In genomic region chr16:20653315-20653714, GRCm38 (mm10) we compare ENCODE assay signal across 15 mouse cellular contexts. TPM values are rescaled to one million over a fixed set of nuclear protein-coding genes. Genes with fewer than 3 reads are reported as not detected.
DNase-seq lines count a peak whose midpoint lies in the region; ATAC-seq lines count a peak whose summit lies in the region.
"Had no signal": no experiment of that assay in that cellular context is flagged by ENCODE, and none has a peak within 500 bp of the region (broad histone marks: within the 10 kb centered on the region; RNA-seq: fewer than 3 reads in every experiment).

No protein-coding gene starts in this region.

- no peak overlapping the region for H3K4me3 ChIP-seq in forebrain, embryonic 14.5 days (ENCODE audit: low read depth, low read length)
- no peak overlapping the region for H3K4me3 ChIP-seq in forebrain, embryonic 16.5 days (replicated peaks; ENCODE audit: low read length)
- H3K4me3 ChIP-seq in lung, embryonic 15.5 days, result 0 out of 2 replicates have a peak overlapping the region, but pooled peaks have one; percentile 87
- H3K4me3 ChIP-seq in limb, embryonic 13.5 days, result no peak overlapping the region
- 0 out of 2 replicates have a peak overlapping the region, but pooled peaks have one; percentile 86 for H3K4me3 ChIP-seq in neural tube, embryonic 13.5 days

- 45% methylated on average over 2 of the region's 2 CpGs for WGBS in forebrain, embryonic 14.5 days
- 32% methylated on average over 2 of the region's 2 CpGs for WGBS in forebrain, embryonic 16.5 days
- WGBS in lung, embryonic 15.5 days, result 40% methylated on average over 2 of the region's 2 CpGs
- 53% methylated on average over 2 of the region's 2 CpGs for WGBS in limb, embryonic 13.5 days
- 62% methylated on average over 2 of the region's 2 CpGs for WGBS in neural tube, embryonic 13.5 days

- H3K4me1 ChIP-seq in forebrain, embryonic 14.5 days (ENCODE audit: control insufficient read depth, insufficient read depth, low read length), result peaks cover 13% of the 10 kb centered on the region; the same call in 1 of the 2 replicates
- peaks cover 18% of the 10 kb centered on the region for H3K4me1 ChIP-seq in forebrain, embryonic 16.5 days (replicated peaks; ENCODE audit: control insufficient read depth, insufficient read depth, low read length)
- H3K4me1 ChIP-seq in lung, embryonic 15.5 days, result peaks cover 15% of the 10 kb centered on the region; the same call in 1 of the 2 replicates
- peaks cover 16% of the 10 kb centered on the region for H3K4me1 ChIP-seq in limb, embryonic 13.5 days
- H3K4me1 ChIP-seq in neural tube, embryonic 13.5 days (replicated peaks), result peaks cover 19% of the 10 kb centered on the region

- no peak for ATAC-seq in forebrain, embryonic 14.5 days
- no peak for ATAC-seq in forebrain, embryonic 16.5 days
- ATAC-seq in lung, embryonic 15.5 days (ENCODE audit: borderline replicate concordance, extremely low read depth, low FRiP score, low TSS enrichment), result no peak
- ATAC-seq in limb, embryonic 13.5 days (ENCODE audit: low FRiP score, low read depth), result no peak
- ATAC-seq in neural tube, embryonic 13.5 days (ENCODE audit: low read depth), result no peak

- DNase-seq in forebrain, embryonic 14.5 days (ENCODE audit: low spot score), result no peak
- no peak for DNase-seq in lung, postnatal 10 days
- DNase-seq in adrenal gland, postnatal 14 days, result no peak
- no peak for DNase-seq in right cerebral cortex, postnatal 14 days
- DNase-seq: cerebellum, adult 18-20 months; gastrocnemius, postnatal 25 days; heart, postnatal 14 days; kidney, adult 2 months had no signal

- H3K9me3 ChIP-seq in forebrain, embryonic 14.5 days (replicated peaks; ENCODE audit: control insufficient read depth, low read length), result no peaks in the 10 kb centered on the region
- no peaks in the 10 kb centered on the region for H3K9me3 ChIP-seq in forebrain, embryonic 16.5 days (ENCODE audit: control insufficient read depth, low read length)
- H3K9me3 ChIP-seq in lung, embryonic 15.5 days, result no peaks in the 10 kb centered on the region
- no peaks in the 10 kb centered on the region for H3K9me3 ChIP-seq in limb, embryonic 13.5 days
- no peaks in the 10 kb centered on the region for H3K9me3 ChIP-seq in neural tube, embryonic 13.5 days

- H3K27ac ChIP-seq in forebrain, embryonic 14.5 days (ENCODE audit: low read depth, low read length), result no peak overlapping the region
- no peak overlapping the region for H3K27ac ChIP-seq in forebrain, embryonic 16.5 days (ENCODE audit: low read length)
- no peak overlapping the region for H3K27ac ChIP-seq in lung, embryonic 15.5 days
- H3K27ac ChIP-seq in limb, embryonic 13.5 days, result no peak overlapping the region
- H3K27ac ChIP-seq in neural tube, embryonic 13.5 days (replicated peaks), result no peak overlapping the region

- H3K9ac ChIP-seq in forebrain, embryonic 14.5 days (ENCODE audit: low read length), result no peak overlapping the region
- H3K9ac ChIP-seq in forebrain, embryonic 16.5 days (replicated peaks; ENCODE audit: low read depth, low read length), result no peak overlapping the region
- H3K9ac ChIP-seq in lung, embryonic 15.5 days, result no peak overlapping the region
- H3K9ac ChIP-seq in limb, embryonic 13.5 days, result no peak overlapping the region
- no peak overlapping the region for H3K9ac ChIP-seq in neural tube, embryonic 13.5 days

- H3K4me2 ChIP-seq in forebrain, embryonic 14.5 days (ENCODE audit: low read length), result peak overlapping the region; percentile 94; the same call in 1 of the 2 replicates
- H3K4me2 ChIP-seq in forebrain, embryonic 16.5 days (ENCODE audit: low read length), result no peak overlapping the region
- H3K4me2 ChIP-seq in lung, embryonic 15.5 days, result no peak overlapping the region
- H3K4me2 ChIP-seq in limb, embryonic 13.5 days (replicated peaks), result peak overlapping the region; percentile 97
- H3K4me2 ChIP-seq in neural tube, embryonic 13.5 days, result peak overlapping the region; percentile 80

- H3K36me3 ChIP-seq in forebrain, embryonic 14.5 days (ENCODE audit: control insufficient read depth, insufficient read depth, low read length), result peaks cover 43% of the 10 kb centered on the region
- peaks cover 30% of the 10 kb centered on the region for H3K36me3 ChIP-seq in forebrain, embryonic 16.5 days (ENCODE audit: control insufficient read depth, insufficient read depth)
- H3K36me3 ChIP-seq in lung, embryonic 15.5 days, result peaks cover 46% of the 10 kb centered on the region
- H3K36me3 ChIP-seq in limb, embryonic 13.5 days, result peaks cover 47% of the 10 kb centered on the region
- H3K36me3 ChIP-seq in neural tube, embryonic 13.5 days, result peaks cover 40% of the 10 kb centered on the region

- no peaks in the 10 kb centered on the region for H3K27me3 ChIP-seq in forebrain, embryonic 14.5 days (replicated peaks; ENCODE audit: control insufficient read depth, insufficient read depth, low read length)
- no peaks in the 10 kb centered on the region for H3K27me3 ChIP-seq in forebrain, embryonic 16.5 days (replicated peaks; ENCODE audit: control insufficient read depth, insufficient read depth, low read length)
- no peaks in the 10 kb centered on the region for H3K27me3 ChIP-seq in lung, embryonic 15.5 days
- no peaks in the 10 kb centered on the region for H3K27me3 ChIP-seq in limb, embryonic 13.5 days
- H3K27me3 ChIP-seq in neural tube, embryonic 13.5 days, result no peaks in the 10 kb centered on the region

RNA-seq across cellular contexts. Expression of gene Psmd2, which starts 1.9 kb away (rescaled TPM):
- 354 and 377 TPM in 2 replicates for polyA plus RNA-seq in forebrain, embryonic 14.5 days (2014; fragmentation: Nextera tagmentation; extraction: Ambion mirVana)
- 401 and 408 TPM in 2 replicates for polyA plus RNA-seq in forebrain, embryonic 16.5 days (2015; fragmentation: Nextera tagmentation; extraction: Ambion mirVana)
- 331 and 341 TPM in 2 replicates for polyA plus RNA-seq in lung, embryonic 15.5 days (2015; fragmentation: Nextera tagmentation; extraction: Ambion mirVana)
- 342 and 355 TPM in 2 replicates for polyA plus RNA-seq in limb, embryonic 13.5 days (2015; fragmentation: Nextera tagmentation; extraction: Ambion mirVana)
- polyA plus RNA-seq in neural tube, embryonic 13.5 days (2015; fragmentation: Nextera tagmentation; extraction: Ambion mirVana), result 352 and 361 TPM in 2 replicates
- 220 and 224 TPM in 2 replicates for total RNA-seq in adrenal gland, postnatal 14 days (2021)

RNA-seq across cellular contexts. Expression of gene Eif4g1, which starts 14.8 kb away (rescaled TPM):
- polyA plus RNA-seq in forebrain, embryonic 14.5 days (2014; fragmentation: Nextera tagmentation; extraction: Ambion mirVana), result 97.6 and 109 TPM in 2 replicates
- 131 and 142 TPM in 2 replicates for polyA plus RNA-seq in forebrain, embryonic 16.5 days (2015; fragmentation: Nextera tagmentation; extraction: Ambion mirVana)
- polyA plus RNA-seq in lung, embryonic 15.5 days (2015; fragmentation: Nextera tagmentation; extraction: Ambion mirVana), result 170 and 177 TPM in 2 replicates
- polyA plus RNA-seq in limb, embryonic 13.5 days (2015; fragmentation: Nextera tagmentation; extraction: Ambion mirVana), result 175 and 183 TPM in 2 replicates
- polyA plus RNA-seq in neural tube, embryonic 13.5 days (2015; fragmentation: Nextera tagmentation; extraction: Ambion mirVana), result 141 and 144 TPM in 2 replicates
- total RNA-seq in adrenal gland, postnatal 14 days (2021), result 379 and 389 TPM in 2 replicates

RNA-seq across cellular contexts. Expression of gene Ece2, which starts 23.7 kb away (rescaled TPM):
- 5.3 and 6.0 TPM in 2 replicates for polyA plus RNA-seq in forebrain, embryonic 14.5 days (2014; fragmentation: Nextera tagmentation; extraction: Ambion mirVana)
- polyA plus RNA-seq in forebrain, embryonic 16.5 days (2015; fragmentation: Nextera tagmentation; extraction: Ambion mirVana), result 12.4 and 17.0 TPM in 2 replicates
- 2.4 and 3.2 TPM in 2 replicates for polyA plus RNA-seq in lung, embryonic 15.5 days (2015; fragmentation: Nextera tagmentation; extraction: Ambion mirVana)
- polyA plus RNA-seq in limb, embryonic 13.5 days (2015; fragmentation: Nextera tagmentation; extraction: Ambion mirVana), result 6.9 and 7.5 TPM in 2 replicates
- 12.2 and 12.8 TPM in 2 replicates for polyA plus RNA-seq in neural tube, embryonic 13.5 days (2015; fragmentation: Nextera tagmentation; extraction: Ambion mirVana)
- total RNA-seq in adrenal gland, postnatal 14 days (2021), result 12.1 and 13.2 TPM in 2 replicates
- total RNA-seq: liver, adult 2 months; megakaryocyte-erythroid progenitor cell, adult 5-6 weeks had no signal
- polyA plus RNA-seq: erythroblast, embryonic 14.5 days; kidney, adult 2 months; liver, adult 2 months had no signal

RNA-seq across cellular contexts. Expression of gene Camk2n2, which starts 32.2 kb away (rescaled TPM):
- 18.6 and 18.9 TPM in 2 replicates for polyA plus RNA-seq in forebrain, embryonic 14.5 days (2014; fragmentation: Nextera tagmentation; extraction: Ambion mirVana)
- polyA plus RNA-seq in forebrain, embryonic 16.5 days (2015; fragmentation: Nextera tagmentation; extraction: Ambion mirVana), result 18.8 and 22.5 TPM in 2 replicates
- polyA plus RNA-seq in lung, embryonic 15.5 days (2015; fragmentation: Nextera tagmentation; extraction: Ambion mirVana), result 0.93 and 1.1 TPM in 2 replicates
- polyA plus RNA-seq in limb, embryonic 13.5 days (2015; fragmentation: Nextera tagmentation; extraction: Ambion mirVana), result 0.92 and 1.2 TPM in 2 replicates
- 20.8 and 23.7 TPM in 2 replicates for polyA plus RNA-seq in neural tube, embryonic 13.5 days (2015; fragmentation: Nextera tagmentation; extraction: Ambion mirVana)
- total RNA-seq in adrenal gland, postnatal 14 days (2021), result 31.7 and 50.9 TPM in 2 replicates
- total RNA-seq: megakaryocyte-erythroid progenitor cell, adult 5-6 weeks had no signal
- polyA plus RNA-seq: erythroblast, embryonic 14.5 days had no signal

RNA-seq across cellular contexts. Expression of gene Fam131a, which starts 39.7 kb away (rescaled TPM):
- polyA plus RNA-seq in forebrain, embryonic 14.5 days (2014; fragmentation: Nextera tagmentation; extraction: Ambion mirVana), result 51.5 and 55.5 TPM in 2 replicates
- 57.4 and 65.3 TPM in 2 replicates for polyA plus RNA-seq in forebrain, embryonic 16.5 days (2015; fragmentation: Nextera tagmentation; extraction: Ambion mirVana)
- 4.9 and 6.3 TPM in 2 replicates for polyA plus RNA-seq in lung, embryonic 15.5 days (2015; fragmentation: Nextera tagmentation; extraction: Ambion mirVana)
- 8.5 and 10.4 TPM in 2 replicates for polyA plus RNA-seq in limb, embryonic 13.5 days (2015; fragmentation: Nextera tagmentation; extraction: Ambion mirVana)
- 26.3 and 27.8 TPM in 2 replicates for polyA plus RNA-seq in neural tube, embryonic 13.5 days (2015; fragmentation: Nextera tagmentation; extraction: Ambion mirVana)
- 12.5 and 12.6 TPM in 2 replicates for total RNA-seq in adrenal gland, postnatal 14 days (2021)

Comparison
In these comparisons a context has a peak if more than half of its experiments do, and no peak if none do; other contexts are left out.
1. H3K4me2 ChIP-seq: peak in forebrain, embryonic 14.5 days (single experiment), limb, embryonic 13.5 days (single experiment) and neural tube, embryonic 13.5 days (single experiment); none in forebrain, embryonic 16.5 days (single experiment) and lung, embryonic 15.5 days (single experiment).
2. H3K4me3 ChIP-seq: peak in lung, embryonic 15.5 days (single experiment) and neural tube, embryonic 13.5 days (single experiment); none in forebrain, embryonic 14.5 days (single experiment), forebrain, embryonic 16.5 days (single experiment) and limb, embryonic 13.5 days (single experiment).